Mouse (Mus musculus) intestine, embryonic 16.5 days (tissue): ENCODE data around the gene Vmn2r29. TPM values are rescaled to one million over a fixed set of nuclear protein-coding genes. Genes with fewer than 3 reads are reported as not detected.

Source experiments
- ATAC-seq: fragments of 200-750 bp; cut with Nextera tagmentation; 2 replicates; pipeline ENCODE4 v1.8.0; 2017; ENCODE audit warnings: moderate TSS enrichment, moderate library complexity
- H3K27ac ChIP-seq: fragments of 300-500 bp; sonication (generic); 2 replicates; pipeline ENCODE4 v1.5.1; 2014; ENCODE audit warnings: mild to moderate bottlenecking, low read length
- H3K27me3 ChIP-seq: fragments of 300-500 bp; sonication (generic); replicated peaks from 2 replicates; pipeline ENCODE4 v1.6.1; 2014; ENCODE audit warnings: low read length, control low read depth, mixed read lengths; ENCODE audit not compliant: control insufficient read depth, insufficient read depth
- H3K36me3 ChIP-seq: fragments of 300-500 bp; sonication (generic); 2 replicates; pipeline ENCODE4 v1.6.1; 2014; ENCODE audit warnings: low read length, control low read depth; ENCODE audit not compliant: control insufficient read depth, insufficient read depth
- H3K4me1 ChIP-seq: fragments of 300-500 bp; sonication (generic); 2 replicates; pipeline ENCODE4 v1.6.1; 2014; ENCODE audit warnings: low read length, control low read depth, mixed read lengths; ENCODE audit not compliant: control insufficient read depth, insufficient read depth
- H3K4me2 ChIP-seq: fragments of 300-500 bp; sonication (generic); 2 replicates; pipeline ENCODE4 v1.6.1; 2014; ENCODE audit warnings: low read depth, low read length, control low read depth
- H3K4me3 ChIP-seq: fragments of 300-500 bp; sonication (generic); 2 replicates; pipeline ENCODE4 v1.5.1; 2014; ENCODE audit warnings: mild to moderate bottlenecking, low read length
- H3K9ac ChIP-seq: fragments of 300-500 bp; sonication (generic); 2 replicates; pipeline ENCODE4 v1.6.1; 2014; ENCODE audit warnings: low read depth, low read length
- H3K9me3 ChIP-seq: fragments of 300-500 bp; sonication (generic); 2 replicates; pipeline ENCODE4 v1.6.1; 2016; ENCODE audit warnings: low read length, control low read depth; ENCODE audit not compliant: control insufficient read depth
- WGBS: fragments of 180-500 bp; shearing (Covaris S2); extraction: QIAGEN DNeasy Blood & Tissue Kit; methylation state at CpG from one replicate; pipeline ENCODE4 v1.1.7; 2014; 5-methylcytosine and 5-hydroxymethylcytosine counted together
- polyA plus RNA-seq: library from polyadenylated mRNA; unstranded; fragments of >200 nt; fragmentation: Nextera tagmentation; extraction: Ambion mirVana; gene quantifications from 2 replicates; pipeline ENCODE4 v1.2.1, GENCODE M21; 2015

Vmn2r29 gene
- polyA plus RNA-seq, 1 experiment from 2014 or later: not detected

DNA sequence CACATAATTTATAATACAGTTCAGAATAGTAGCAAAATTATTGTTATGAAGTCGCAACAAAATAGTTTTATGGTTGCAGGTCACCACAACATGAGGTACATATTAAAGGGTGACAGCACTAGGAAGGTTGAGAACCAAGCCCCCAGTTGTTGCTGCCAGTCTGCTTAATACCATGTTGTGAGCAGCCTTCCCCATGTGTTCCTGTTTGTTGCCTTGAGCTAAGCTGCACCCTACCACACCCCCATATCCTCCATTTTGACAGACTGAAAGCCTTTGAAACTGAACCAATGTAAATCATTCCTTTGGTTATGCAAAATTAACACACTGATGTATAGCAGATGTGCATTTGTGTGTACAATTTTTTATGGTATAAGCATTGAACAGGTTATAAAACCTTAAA lies 61.2 kb downstream of the Vmn2r29 start:
- H3K27me3 ChIP-seq: no peaks in the 10 kb centered on the region
- no peaks in the 10 kb centered on the region for H3K36me3 ChIP-seq
- WGBS: 94% methylated on average over 1 of the region's 1 CpGs
- no peaks in the 10 kb centered on the region; the same call in 1 of the 2 replicates for H3K4me1 ChIP-seq
- H3K27ac ChIP-seq: no peak overlapping the region
- no peaks in the 10 kb centered on the region for H3K9me3 ChIP-seq
- no peak overlapping the region for H3K9ac ChIP-seq
- no peak for ATAC-seq
- H3K4me2 ChIP-seq: no peak overlapping the region
- H3K4me3 ChIP-seq: no peak overlapping the region

Other genes with a start within 250 kb of the Vmn2r29 start
- gene Zfp954, start 125.8 kb downstream of the Vmn2r29 start, polyA plus RNA-seq: 12.8 and 14.9 TPM in 2 replicates
- gene Zfp773, start 110.6 kb downstream of the Vmn2r29 start, polyA plus RNA-seq: 1.3 TPM in 2 replicates
- gene Zfp418, start 76.0 kb downstream of the Vmn2r29 start, polyA plus RNA-seq: 1.9 and 2.0 TPM in 2 replicates
- 4.6 and 5.1 TPM in 2 replicates for gene Zfp772, start 37.3 kb downstream of the Vmn2r29 start, polyA plus RNA-seq
- 3.6 and 4.2 TPM in 2 replicates for gene Gm45844, start 31.0 kb upstream of the Vmn2r29 start, polyA plus RNA-seq
- 51.0 and 54.0 TPM in 2 replicates for gene Clcn4, start 53.5 kb upstream of the Vmn2r29 start, polyA plus RNA-seq
- not detected in 2 replicates for gene Vmn2r30, start 90.3 kb upstream of the Vmn2r29 start, polyA plus RNA-seq
- not detected in 2 replicates for gene Gm45783, start 127.2 kb upstream of the Vmn2r29 start, polyA plus RNA-seq
- not detected in 2 replicates for gene Vmn2r31, start 152.4 kb upstream of the Vmn2r29 start, polyA plus RNA-seq
- not detected in 2 replicates for gene Vmn2r32, start 232.7 kb upstream of the Vmn2r29 start, polyA plus RNA-seq